Mouse (Mus musculus) C2C12 (cell line): Measurements from ENCODE around the gene Qrich1. TPM values are rescaled to one million over a fixed set of nuclear protein-coding genes. Genes with fewer than 3 reads are reported as not detected.

ENCODE experiments used
- H3K27me3 ChIP-seq: one replicate; pipeline ENCODE4 v1.6.1; 2011; ENCODE audit not compliant: control insufficient read depth, insufficient read depth, insufficient read length
- H3K36me3 ChIP-seq: one replicate; pipeline ENCODE4 v1.6.1; 2011; ENCODE audit not compliant: control insufficient read depth, insufficient read depth
- H3K4me3 ChIP-seq: one replicate; pipeline ENCODE4 v1.5.1; 2011; ENCODE audit warnings: mild to moderate bottlenecking, control low read depth; ENCODE audit not compliant: poor library complexity, insufficient read depth, severe bottlenecking
- H3K79me2 ChIP-seq: one replicate; pipeline ENCODE4 v1.6.1; 2011; ENCODE audit not compliant: control insufficient read depth, insufficient read depth
- H3K79me3 ChIP-seq: one replicate; pipeline ENCODE4 v1.6.1; 2011; ENCODE audit warnings: low read depth, control low read depth
- H3ac ChIP-seq: one replicate; pipeline ENCODE3; 2011; ENCODE audit warnings: low read depth; ENCODE audit not compliant: control insufficient read depth, insufficient read length
- CEBPB ChIP-seq: IDR thresholded peaks from one replicate; pipeline ENCODE4 v1.6.1; 2011; ENCODE audit warnings: low read depth, mild to moderate bottlenecking, control low read depth, moderate library complexity
- CTCF ChIP-seq: IDR thresholded peaks from one replicate; pipeline ENCODE4 v1.5.1; 2011; ENCODE audit not compliant: control insufficient read depth, insufficient read depth, insufficient read length
- FOSL1 ChIP-seq: IDR thresholded peaks from one replicate; pipeline ENCODE4 v1.8.0; 2011; ENCODE audit warnings: mild to moderate bottlenecking, low read length; ENCODE audit not compliant: poor library complexity, insufficient read depth, severe bottlenecking
- MAX ChIP-seq: IDR thresholded peaks from one replicate; pipeline ENCODE4 v1.6.1; 2011; ENCODE audit warnings: mild to moderate bottlenecking, control low read depth
- MYOD1 ChIP-seq: IDR thresholded peaks from one replicate; pipeline ENCODE4 v1.6.1; 2011; ENCODE audit warnings: low read depth; ENCODE audit not compliant: control insufficient read depth, insufficient read length
- MYOG ChIP-seq: IDR thresholded peaks from one replicate; pipeline ENCODE4 v1.6.1; 2011; ENCODE audit not compliant: control insufficient read depth, insufficient read length; ENCODE audit errors: extremely low read depth
- USF1 ChIP-seq: IDR thresholded peaks from one replicate; pipeline ENCODE4 v1.6.1; 2011; ENCODE audit warnings: low read depth, mild to moderate bottlenecking, control low read depth, moderate library complexity
- polyA plus RNA-seq: library from polyadenylated mRNA; unstranded; fragments of >200 nt; fragmentation: generic; extraction: Trizol; gene quantifications from one replicate; pipeline ENCODE4 v1.2.1, GENCODE M21; 2012; ENCODE audit warnings: missing spikeins

Qrich1 gene
- polyA plus RNA-seq, 1 experiment: 58.2 TPM

DNA sequence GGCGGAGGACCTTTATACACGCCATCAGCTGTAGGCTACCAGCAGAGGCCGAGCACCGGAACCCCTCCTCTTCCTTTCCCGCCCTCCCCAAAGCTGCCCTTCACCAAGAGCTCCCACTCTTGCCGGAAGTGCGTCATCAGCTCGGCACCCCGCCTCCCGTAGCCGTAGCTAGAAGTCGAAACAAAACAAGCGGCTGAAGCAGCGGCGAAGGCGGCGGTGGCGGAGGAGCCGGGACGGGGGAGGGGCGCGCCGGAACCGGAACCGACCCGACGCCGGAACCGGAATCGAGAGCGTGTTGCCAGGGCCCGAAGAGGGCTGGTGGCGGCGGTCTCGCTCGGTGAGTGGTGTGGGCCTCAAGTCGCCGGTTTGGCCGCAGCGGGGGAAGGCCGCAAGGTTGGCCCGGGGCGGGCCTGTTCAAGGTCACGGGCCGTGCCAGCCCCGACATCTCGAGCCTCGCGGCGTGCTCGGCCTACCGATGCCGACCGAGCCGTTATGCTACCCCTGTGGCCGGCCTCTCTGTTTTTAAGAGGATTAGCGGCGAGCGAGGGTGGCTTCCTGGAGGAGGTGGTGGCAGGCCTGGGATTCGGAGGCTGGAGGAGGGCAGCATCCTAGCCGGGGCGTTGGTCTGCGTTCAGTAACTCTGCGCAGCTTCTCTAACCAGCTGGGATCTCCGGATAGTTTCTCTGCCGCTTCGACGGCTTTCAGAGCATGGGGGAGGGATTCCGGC is 25.9 kb upstream of the Qrich1 start, which contains the start of gene Usp19:
Usp19 (plus strand) TSS at position 44 of the 727 bp plus-strand sequence.
- Histone ChIP-seq H3K79me2 (peaks cover 32% of the 10 kb centered on the region), H3K4me3 (peak within 1 kb of the TSS; percentile 89), H3K27me3 (no peaks in the 10 kb centered on the region), H3K36me3 (peaks cover 56% of the 10 kb centered on the region), H3K79me3 (peaks cover 17% of the 10 kb centered on the region), H3ac (peak within 1 kb of the TSS; percentile 90)
- no peak for TF ChIP-seq FOSL1
- TF ChIP-seq USF1: no peak
- TF ChIP-seq CEBPB: no peak

DNA sequence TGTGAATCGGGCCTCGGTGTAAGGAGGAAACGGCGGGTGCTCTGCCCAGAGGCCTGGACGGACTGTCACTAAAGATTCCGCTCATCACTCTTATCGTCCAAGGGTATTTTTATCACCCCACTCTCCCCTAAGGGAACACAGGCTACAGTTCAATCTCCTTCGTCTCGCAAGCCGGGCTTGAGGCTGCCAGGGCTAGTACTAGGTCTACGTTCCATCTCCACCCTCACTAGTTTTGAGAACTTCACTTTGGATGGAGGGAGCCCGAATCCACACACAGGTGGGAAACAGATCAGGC is 25.4 kb upstream of the Qrich1 start:
- H3K79me2 ChIP-seq: peaks cover 32% of the 10 kb centered on the region
- peak overlapping the region; percentile 90 for H3ac ChIP-seq
- H3K4me3 ChIP-seq: peak overlapping the region; percentile 89
- H3K27me3 ChIP-seq: no peaks in the 10 kb centered on the region
- peaks cover 58% of the 10 kb centered on the region for H3K36me3 ChIP-seq
- TF ChIP-seq MAX (no peak), CEBPB (no peak), FOSL1 (no peak), MYOD1 (no peak)
- peaks cover 17% of the 10 kb centered on the region for H3K79me3 ChIP-seq

- peaks cover 32% of the 10 kb centered on the region for H3K79me2 ChIP-seq
- TF ChIP-seq MYOD1 (no peak), CTCF (no peak), MYOG (no peak), FOSL1 (no peak), MAX (no peak)
- peak overlapping the region; percentile 89 for H3K4me3 ChIP-seq
- H3ac ChIP-seq: peak overlapping the region; percentile 41
- no peaks in the 10 kb centered on the region for H3K27me3 ChIP-seq
- peaks cover 17% of the 10 kb centered on the region for H3K79me3 ChIP-seq
- peaks cover 61% of the 10 kb centered on the region for H3K36me3 ChIP-seq
These were observed 24.4 kb upstream of the Qrich1 start for GRCm38 (mm10) chr9:108492043-108492750.

GRCm38 (mm10) chr9:108493246-108493645 is 23.4 kb upstream of the Qrich1 start:
- peaks cover 32% of the 10 kb centered on the region for H3K79me2 ChIP-seq
- H3K36me3 ChIP-seq: peaks cover 66% of the 10 kb centered on the region
- no peaks in the 10 kb centered on the region for H3K27me3 ChIP-seq
- TF ChIP-seq CEBPB (no peak), MYOD1 (no peak), FOSL1 (no peak), MAX (no peak), MYOG (no peak), USF1 (no peak), CTCF (no peak)
- no peak overlapping the region for H3ac ChIP-seq
- peaks cover 17% of the 10 kb centered on the region for H3K79me3 ChIP-seq
- no peak overlapping the region for H3K4me3 ChIP-seq

GRCm38 (mm10) chr9:108494146-108494825 is 22.3 kb upstream of the Qrich1 start:
- TF ChIP-seq MYOD1: no peak
- TF ChIP-seq USF1: no peak
- TF ChIP-seq CTCF: no peak
- no peak for TF ChIP-seq CEBPB
- no peak for TF ChIP-seq MYOG
- TF ChIP-seq FOSL1: no peak
- TF ChIP-seq MAX: no peak
- H3ac ChIP-seq: no peak overlapping the region
- no peak overlapping the region for H3K4me3 ChIP-seq
- H3K36me3 ChIP-seq: peaks cover 70% of the 10 kb centered on the region
- peaks cover 17% of the 10 kb centered on the region for H3K79me3 ChIP-seq
- H3K27me3 ChIP-seq: no peaks in the 10 kb centered on the region
- H3K79me2 ChIP-seq: peaks cover 32% of the 10 kb centered on the region

- peaks cover 70% of the 10 kb centered on the region for H3K36me3 ChIP-seq
- H3K79me3 ChIP-seq: peaks cover 17% of the 10 kb centered on the region
- H3K79me2 ChIP-seq: peaks cover 32% of the 10 kb centered on the region
- no peak overlapping the region for H3ac ChIP-seq
- H3K27me3 ChIP-seq: no peaks in the 10 kb centered on the region
- no peak overlapping the region for H3K4me3 ChIP-seq
- TF ChIP-seq CTCF (no peak), MYOD1 (no peak), MAX (no peak), CEBPB (no peak), MYOG (no peak)
These were observed 21.7 kb upstream of the Qrich1 start for GRCm38 (mm10) chr9:108494905-108495304.
